20 mouse cellular contexts compared by ENCODE assay signal in genomic region chr4:46988257-46988656, GRCm38 (mm10). TPM values are rescaled to one million over a fixed set of nuclear protein-coding genes. Genes with fewer than 3 reads are reported as not detected.
DNase-seq lines count a peak whose midpoint lies in the region; ATAC-seq and TF ChIP-seq lines count a peak whose summit lies in the region.
"Had no signal": no experiment of that assay in that cellular context is flagged by ENCODE, and none has a peak within 500 bp of the region (broad histone marks: within the 10 kb centered on the region; RNA-seq: fewer than 3 reads in every experiment).

No protein-coding gene starts in this region.

- peaks cover 43% of the 10 kb centered on the region for H3K4me1 ChIP-seq in cerebellum, adult 2 months (ENCODE audit: control insufficient read depth, insufficient read depth, low read length)
- H3K4me1 ChIP-seq in hindbrain, embryonic 16.5 days (ENCODE audit: control insufficient read depth, insufficient read depth, low read depth, low read length): peaks cover 28% of the 10 kb centered on the region
- H3K4me1 ChIP-seq in hindbrain, embryonic 12.5 days: peaks cover 25% of the 10 kb centered on the region
- 0 out of 2 replicates have a peak, but pooled peaks cover 2% of the 10 kb centered on the region for H3K4me1 ChIP-seq in liver, embryonic 15.5 days (replicated peaks)
- peaks cover 12% of the 10 kb centered on the region for H3K4me1 ChIP-seq in intestine, embryonic 16.5 days (ENCODE audit: control insufficient read depth, insufficient read depth, low read length)

- TF ChIP-seq POLR2A in cerebellum, adult 2 months (IDR thresholded peaks at IDR 0.05; ENCODE audit: borderline replicate concordance, insufficient read depth, low read length): no peak

- H3K4me2 ChIP-seq in hindbrain, embryonic 16.5 days (ENCODE audit: low read length): no peak overlapping the region; the same call in 1 of the 2 replicates
- H3K4me2 ChIP-seq in hindbrain, embryonic 12.5 days (replicated peaks): no peak overlapping the region
- H3K4me2 ChIP-seq in liver, embryonic 15.5 days: no peak overlapping the region
- H3K4me2 ChIP-seq in intestine, embryonic 16.5 days (ENCODE audit: low read depth, low read length): no peak overlapping the region
- H3K4me2 ChIP-seq: embryonic facial prominence, embryonic 12.5 days; limb, embryonic 13.5 days; lung, embryonic 14.5 days had no signal

- H3K36me3 ChIP-seq in hindbrain, embryonic 16.5 days (ENCODE audit: control insufficient read depth, insufficient read depth, low read length): no peaks in the 10 kb centered on the region
- no peaks in the 10 kb centered on the region for H3K36me3 ChIP-seq in hindbrain, embryonic 12.5 days
- no peaks in the 10 kb centered on the region for H3K36me3 ChIP-seq in liver, embryonic 15.5 days (replicated peaks)
- no peaks in the 10 kb centered on the region for H3K36me3 ChIP-seq in intestine, embryonic 16.5 days (ENCODE audit: control insufficient read depth, insufficient read depth, low read length)
- H3K36me3 ChIP-seq: embryonic facial prominence, embryonic 12.5 days; heart, embryonic 10.5 days; limb, embryonic 13.5 days had no signal

- 42% methylated on average over 3 of the region's 3 CpGs for WGBS in cerebellum, adult 2 months
- WGBS in hindbrain, embryonic 16.5 days: 69% methylated on average over 3 of the region's 3 CpGs
- 67% methylated on average over 3 of the region's 3 CpGs for WGBS in hindbrain, embryonic 12.5 days
- 44% methylated on average over 3 of the region's 3 CpGs for WGBS in liver, embryonic 15.5 days (ENCODE audit: insufficient replicate concordance)
- WGBS in intestine, embryonic 16.5 days: 43% methylated on average over 3 of the region's 3 CpGs

- TF ChIP-seq CTCF in cerebellum, adult 2 months (IDR thresholded peaks at IDR 0.05; ENCODE audit: borderline replicate concordance, insufficient read depth, low read depth, low read length): no peak

- H3K9me3 ChIP-seq in hindbrain, embryonic 16.5 days (ENCODE audit: control insufficient read depth, low read length): no peaks in the 10 kb centered on the region
- H3K9me3 ChIP-seq in hindbrain, embryonic 12.5 days (replicated peaks): no peaks in the 10 kb centered on the region
- H3K9me3 ChIP-seq in liver, embryonic 15.5 days (replicated peaks): no peaks in the 10 kb centered on the region
- no peaks in the 10 kb centered on the region for H3K9me3 ChIP-seq in intestine, embryonic 16.5 days (ENCODE audit: control insufficient read depth, low read length)
- H3K9me3 ChIP-seq: embryonic facial prominence, embryonic 12.5 days; heart, embryonic 10.5 days; limb, embryonic 13.5 days had no signal

- H3K9ac ChIP-seq in hindbrain, embryonic 16.5 days (ENCODE audit: low read depth, low read length): no peak overlapping the region
- no peak overlapping the region for H3K9ac ChIP-seq in hindbrain, embryonic 12.5 days
- H3K9ac ChIP-seq in liver, embryonic 15.5 days: no peak overlapping the region
- no peak overlapping the region for H3K9ac ChIP-seq in intestine, embryonic 16.5 days (ENCODE audit: low read depth, low read length)
- H3K9ac ChIP-seq: embryonic facial prominence, embryonic 12.5 days; limb, embryonic 13.5 days; lung, embryonic 14.5 days had no signal

- ATAC-seq in cerebellum, adult (ENCODE audit: insufficient number of reproducible peaks, low FRiP score, low TSS enrichment): no peak
- no peak for ATAC-seq in hindbrain, embryonic 16.5 days
- ATAC-seq in hindbrain, embryonic 12.5 days (ENCODE audit: low FRiP score): no peak
- ATAC-seq in liver, embryonic 15.5 days (ENCODE audit: insufficient read depth): peak; percentile 66
- peak; percentile 61; the same call in 1 of the 2 replicates for ATAC-seq in intestine, embryonic 16.5 days
- ATAC-seq: inflammation-experienced regulatory T-cells, adult 6 months had no signal

- no peak for DNase-seq in cerebellum, adult 2 months
- no peak for DNase-seq in liver
- no peak for DNase-seq in frontal cortex, postnatal 25 days (ENCODE audit: low spot score in 2 of 2)
- DNase-seq: adrenal gland, postnatal 14 days; heart, postnatal 4 days; kidney, postnatal 25 days; lung, embryonic 14.5 days; midbrain, embryonic 14.5 days; thymus, adult 18-20 months; thymus, postnatal 36 days had no signal

- no peaks in the 10 kb centered on the region for H3K27me3 ChIP-seq in cerebellum, adult 2 months (ENCODE audit: control insufficient read depth, insufficient read depth, low read length)
- H3K27me3 ChIP-seq in hindbrain, embryonic 16.5 days (replicated peaks; ENCODE audit: control insufficient read depth, insufficient read depth, low read length): no peaks in the 10 kb centered on the region; the same call in 1 of the 2 replicates
- H3K27me3 ChIP-seq in hindbrain, embryonic 12.5 days: peaks cover 53% of the 10 kb centered on the region
- H3K27me3 ChIP-seq in liver, embryonic 15.5 days: peaks cover 52% of the 10 kb centered on the region
- H3K27me3 ChIP-seq in intestine, embryonic 16.5 days (replicated peaks; ENCODE audit: control insufficient read depth, insufficient read depth, low read length): peaks cover 47% of the 10 kb centered on the region

- peak overlapping the region; percentile 6 for H3K4me3 ChIP-seq in cerebellum, adult 2 months (replicated peaks; ENCODE audit: insufficient read depth, low read depth, low read length)
- H3K4me3 ChIP-seq in hindbrain, embryonic 16.5 days (ENCODE audit: low read length): no peak overlapping the region
- H3K4me3 ChIP-seq in hindbrain, embryonic 12.5 days: no peak overlapping the region
- H3K4me3 ChIP-seq in liver, embryonic 15.5 days (replicated peaks): no peak overlapping the region
- H3K4me3 ChIP-seq in intestine, embryonic 16.5 days (ENCODE audit: low read length): no peak overlapping the region
- H3K4me3 ChIP-seq: embryonic facial prominence, embryonic 12.5 days; heart, embryonic 10.5 days; limb, embryonic 13.5 days; myocyte had no signal

- peak overlapping the region; percentile 42; the same call in 1 of the 2 replicates for H3K27ac ChIP-seq in cerebellum, adult 2 months (ENCODE audit: insufficient read depth, low read length)
- 0 out of 2 replicates have a peak overlapping the region, but pooled peaks have one; percentile 41 for H3K27ac ChIP-seq in hindbrain, embryonic 16.5 days (ENCODE audit: low read depth, low read length)
- H3K27ac ChIP-seq in hindbrain, embryonic 12.5 days: no peak overlapping the region
- H3K27ac ChIP-seq in liver, embryonic 15.5 days (replicated peaks): no peak overlapping the region
- H3K27ac ChIP-seq in intestine, embryonic 16.5 days (ENCODE audit: low read length): no peak overlapping the region
- H3K27ac ChIP-seq: embryonic facial prominence, embryonic 12.5 days; heart, embryonic 10.5 days; limb, embryonic 13.5 days had no signal

RNA-seq across cellular contexts. Expression of gene Gabbr2, which starts 3.4 kb away (rescaled TPM):
- polyA plus RNA-seq in cerebellum, adult 2 months (2012; rRNA removed): 102 and 117 TPM in 2 replicates
- 11.0 and 13.3 TPM in 2 replicates for polyA plus RNA-seq in hindbrain, embryonic 16.5 days (2015; fragmentation: Nextera tagmentation; extraction: Ambion mirVana)
- 1.3 and 1.4 TPM in 2 replicates for polyA plus RNA-seq in hindbrain, embryonic 12.5 days (2016; fragmentation: Nextera tagmentation; extraction: Ambion mirVana)
- polyA plus RNA-seq in liver, embryonic 15.5 days (2015; fragmentation: Nextera tagmentation; extraction: Ambion mirVana): 0.02 TPM in 1 of 2 replicates, not detected in the other
- polyA plus RNA-seq in intestine, embryonic 16.5 days (2015; fragmentation: Nextera tagmentation; extraction: Ambion mirVana): 0.07 and 0.17 TPM in 2 replicates
- polyA plus RNA-seq: inflammation-experienced regulatory T-cells, adult 6 months; lung, embryonic 14.5 days; myocyte had no signal

Comparison
In these comparisons a context has a peak if more than half of its experiments do, and no peak if none do; other contexts are left out.
1. H3K27ac ChIP-seq: peak in cerebellum, adult 2 months (single experiment) and hindbrain, embryonic 16.5 days (single experiment); none in hindbrain, embryonic 12.5 days (single experiment), liver, embryonic 15.5 days (single experiment) and intestine, embryonic 16.5 days (single experiment).
2. ATAC-seq: peak in liver, embryonic 15.5 days (single experiment) and intestine, embryonic 16.5 days (single experiment); none in cerebellum, adult (single experiment), hindbrain, embryonic 16.5 days (single experiment) and hindbrain, embryonic 12.5 days (single experiment).